Mouse (Mus musculus) kidney, postnatal 4 days (tissue): ENCODE results near the gene Pcsk6.
A peak's percentile ranks its signal among the peaks of the same experiment; 100 is the strongest.
"Not testable (repeated sequence)": the region's sequence is repeated elsewhere in the genome, so short reads cannot be mapped to it uniquely, and the experiment has no call there.

ENCODE experiments used
- DNase-seq, 2 experiments: peaks; one replicate each; pipeline ENCODE4 v3.0.0; 2021; ENCODE audit warnings: mixed read lengths in 2 of 2

Pcsk6 gene

DNA sequence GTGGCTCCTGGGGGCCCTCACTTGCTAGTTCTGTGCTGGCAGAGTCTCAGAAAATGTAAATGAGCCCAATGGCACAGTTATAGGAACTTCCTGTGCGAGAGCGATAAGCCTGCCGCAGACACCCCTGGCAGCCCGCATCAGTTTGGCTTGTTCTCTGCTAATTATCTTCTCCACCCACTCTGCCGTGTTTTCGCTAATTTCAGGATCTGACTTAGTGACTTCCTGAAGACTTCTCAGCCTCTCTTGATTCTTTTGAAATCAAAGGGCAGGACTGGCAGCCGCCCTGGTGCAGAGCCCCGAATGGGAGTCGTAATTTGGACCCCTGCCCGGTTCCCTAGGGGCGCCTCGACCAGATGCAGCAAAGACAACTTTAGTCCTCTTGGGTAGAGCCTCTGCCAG is 19.8 kb downstream of the Pcsk6 start:
- peak; percentile 31 to 39 for DNase-seq

DNA sequence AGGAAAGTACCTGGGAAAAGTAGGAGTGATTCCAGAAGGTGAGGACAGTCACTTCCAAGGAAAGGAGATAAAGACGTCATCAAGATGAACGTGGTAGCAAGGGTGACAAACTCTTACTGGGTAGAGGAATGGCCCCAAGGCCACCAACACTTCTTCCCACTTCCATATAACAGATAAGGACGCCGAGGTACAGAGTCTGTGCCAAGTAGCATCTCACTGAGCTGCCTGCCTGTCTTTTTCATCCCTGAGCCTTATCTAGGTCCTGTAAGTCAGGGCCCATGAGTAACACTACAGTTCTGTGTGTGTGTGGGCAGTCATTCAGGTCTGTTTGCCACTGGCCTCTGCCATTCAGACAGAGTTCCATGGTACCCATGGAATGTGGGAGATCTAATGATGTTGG is 23.4 kb downstream of the Pcsk6 start:
- no peak for DNase-seq

DNA sequence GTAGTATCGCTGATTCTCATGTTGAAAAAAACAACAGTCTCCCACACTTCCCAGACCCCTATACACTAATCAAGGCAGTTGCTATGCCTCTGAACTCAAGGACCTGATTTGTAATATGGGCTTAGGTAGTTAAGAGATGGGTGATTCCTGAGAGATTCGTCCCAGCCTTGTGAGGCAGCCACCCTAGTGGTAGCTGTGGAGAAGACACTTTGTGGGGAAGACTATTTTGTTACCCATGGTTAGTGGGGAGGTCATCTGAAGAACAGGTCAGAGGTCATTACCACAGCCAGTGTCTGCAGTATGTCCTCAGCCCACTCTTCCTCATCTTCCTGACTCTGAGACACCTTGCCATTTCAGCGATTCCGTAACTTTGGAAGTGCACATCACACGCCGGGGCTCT is 24.3 kb downstream of the Pcsk6 start:
- no peak for DNase-seq

DNA sequence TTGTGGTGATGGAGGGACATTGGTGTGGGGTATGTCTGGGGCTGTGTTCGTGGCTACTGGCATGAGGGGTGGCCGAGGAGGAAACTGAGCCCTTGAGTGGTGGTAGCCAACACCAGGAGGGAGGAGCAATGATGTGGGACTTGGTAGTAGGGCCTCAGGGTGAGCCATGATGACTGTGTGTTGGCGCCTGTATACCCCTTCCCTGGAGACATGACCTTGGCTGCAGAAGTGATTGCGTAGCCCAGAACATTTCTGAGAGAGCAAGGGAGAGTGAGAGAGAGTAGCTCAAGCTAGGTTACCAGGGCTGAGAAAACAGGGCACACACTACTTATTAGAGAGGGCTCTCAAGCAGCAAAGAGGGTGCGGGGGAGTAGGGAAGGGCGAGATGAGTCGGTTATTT is 30.3 kb downstream of the Pcsk6 start:
- peak; percentile 20 to 43 for DNase-seq

DNA sequence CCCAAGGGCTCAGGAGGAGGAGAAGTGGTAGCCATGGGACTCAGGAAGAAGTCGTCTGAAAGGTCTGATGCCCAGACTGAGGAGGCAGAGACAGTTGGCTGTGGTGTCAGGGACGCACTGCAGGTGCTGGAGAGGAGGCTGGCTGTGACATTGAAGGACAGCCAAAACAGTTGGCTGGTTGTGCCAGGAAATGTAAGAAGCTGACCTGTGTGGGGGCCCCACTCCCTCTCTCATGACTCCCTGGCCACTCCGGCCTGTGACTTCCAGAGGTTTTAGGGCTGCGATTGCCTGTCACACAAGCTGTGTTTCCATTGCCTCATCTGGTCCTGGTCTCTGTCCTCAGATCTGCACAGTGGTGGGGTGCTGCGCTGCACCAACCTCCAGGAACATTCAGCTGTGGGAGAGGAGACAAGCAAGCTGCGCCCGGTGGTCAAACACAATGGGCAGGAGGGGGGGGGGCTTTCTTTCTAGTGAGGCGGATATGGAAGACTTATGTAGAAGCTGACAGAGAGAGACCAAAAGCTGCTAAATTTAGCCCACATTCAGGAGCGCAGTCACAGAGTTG is 30.8 kb downstream of the Pcsk6 start:
- DNase-seq = peak; percentile 16 to 34

DNA sequence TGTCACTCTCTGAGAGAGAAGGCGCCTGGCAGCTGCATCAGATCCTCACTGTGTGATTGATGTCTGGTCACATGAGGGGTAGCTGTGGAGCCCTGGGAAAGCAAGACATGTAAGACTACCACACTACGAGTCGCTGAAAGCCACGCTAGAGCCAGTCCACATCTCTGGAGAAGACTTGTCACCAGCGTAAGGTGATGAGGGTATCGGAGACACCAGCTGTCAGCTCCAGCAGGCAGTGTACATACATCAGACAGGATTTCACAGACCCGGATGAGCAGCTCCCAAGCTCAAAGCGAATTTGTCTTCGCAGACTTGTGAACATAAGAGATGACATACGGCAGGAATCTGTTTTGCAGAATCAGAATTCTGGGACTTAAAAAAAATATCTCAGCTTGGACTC is 32.0 kb downstream of the Pcsk6 start:
- DNase-seq = no peak

DNA sequence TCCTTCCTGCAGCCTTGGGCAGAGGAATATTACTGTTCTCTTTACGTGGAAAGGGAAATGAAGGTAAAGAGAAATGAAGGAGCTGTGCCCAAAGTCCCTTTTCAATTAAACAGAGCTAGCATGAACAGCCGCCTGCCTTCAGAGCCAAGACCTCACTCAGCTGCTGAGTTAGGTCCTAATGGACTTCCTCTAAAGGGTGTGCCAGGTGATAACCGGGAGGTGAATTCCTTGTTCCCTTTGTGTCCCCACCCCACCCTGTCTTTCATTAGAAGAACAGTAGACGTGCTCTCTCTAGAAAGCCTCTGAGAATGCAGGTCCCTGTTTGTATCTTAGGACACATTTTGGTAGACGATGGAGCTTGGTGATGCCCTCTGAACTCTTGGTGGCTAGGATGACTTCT is 33.7 kb downstream of the Pcsk6 start:
- no peak for DNase-seq

DNA sequence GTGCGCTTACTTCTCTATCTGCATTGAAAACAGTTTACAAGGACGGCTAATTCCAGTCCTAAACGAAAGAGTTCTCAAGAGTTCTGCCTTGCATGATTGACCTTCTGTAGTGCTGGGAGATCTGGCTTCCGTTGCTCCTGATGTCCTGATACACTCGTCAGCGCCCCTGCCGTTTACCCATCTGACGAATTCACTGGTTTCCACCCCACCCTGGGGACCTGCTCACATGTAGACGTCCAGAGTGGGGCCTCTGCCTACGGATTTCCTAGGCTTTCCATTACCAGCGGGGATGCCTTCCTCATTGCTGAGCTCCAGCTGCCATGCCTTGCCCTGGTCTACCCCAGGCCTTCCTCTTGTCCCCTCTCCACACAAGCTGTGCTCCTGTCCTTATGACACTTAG is 39.7 kb downstream of the Pcsk6 start:
- no peak for DNase-seq

DNA sequence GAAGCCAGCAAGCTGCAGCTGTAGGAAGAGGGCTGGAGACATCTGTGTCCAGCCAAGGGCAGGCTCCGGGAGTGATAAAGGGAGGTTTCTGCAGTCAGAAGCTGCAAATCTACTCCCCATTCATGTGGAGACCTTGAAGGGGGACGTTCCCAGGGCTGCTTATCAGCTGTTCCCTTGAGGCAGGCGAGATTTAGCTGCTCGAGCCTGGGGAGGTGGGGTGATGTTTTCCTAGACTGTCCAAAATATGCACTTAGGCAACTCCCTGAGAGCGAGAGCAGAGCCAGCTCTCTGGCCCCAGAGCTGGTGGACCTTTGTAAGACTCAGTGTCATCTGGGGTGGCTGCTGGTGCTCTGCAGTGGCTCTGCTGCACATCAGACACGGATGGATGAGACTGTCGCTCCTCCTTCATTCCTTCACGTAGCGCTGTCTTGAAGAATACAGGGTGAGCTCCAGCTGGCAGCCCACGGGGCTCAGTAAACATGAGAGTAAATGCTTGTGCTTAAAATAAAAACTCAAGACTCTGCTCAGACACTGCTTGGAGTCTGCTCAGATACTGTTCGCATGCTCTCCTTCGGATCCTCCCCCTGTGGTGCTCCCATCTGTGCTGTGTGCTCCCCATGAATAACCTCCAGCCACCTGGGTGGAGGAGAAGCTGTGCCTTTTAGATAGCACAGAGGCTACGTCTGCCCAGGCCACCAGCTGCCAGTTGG is 41.1 kb downstream of the Pcsk6 start:
- DNase-seq = peak; percentile 68 to 77

DNA sequence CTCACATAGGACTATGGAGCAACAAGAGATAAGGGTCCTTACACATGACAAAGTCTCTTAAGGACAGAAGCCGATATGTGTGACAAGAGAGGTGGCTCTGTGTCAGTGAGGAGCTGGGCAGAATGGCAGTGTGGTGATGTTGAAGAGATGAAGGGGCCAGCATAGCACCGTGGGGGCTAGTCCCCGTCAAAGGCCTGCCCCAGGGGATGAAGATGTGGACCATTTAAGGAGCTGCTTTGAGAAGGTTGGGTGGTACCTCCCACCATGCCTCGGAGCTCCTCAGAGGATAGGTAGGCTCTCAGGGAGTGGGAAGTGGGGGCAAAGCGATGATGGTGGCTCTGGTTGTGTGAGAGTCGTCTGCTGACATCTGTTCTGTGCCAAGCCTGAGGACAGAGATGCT is 41.9 kb downstream of the Pcsk6 start:
- DNase-seq = no peak

DNA sequence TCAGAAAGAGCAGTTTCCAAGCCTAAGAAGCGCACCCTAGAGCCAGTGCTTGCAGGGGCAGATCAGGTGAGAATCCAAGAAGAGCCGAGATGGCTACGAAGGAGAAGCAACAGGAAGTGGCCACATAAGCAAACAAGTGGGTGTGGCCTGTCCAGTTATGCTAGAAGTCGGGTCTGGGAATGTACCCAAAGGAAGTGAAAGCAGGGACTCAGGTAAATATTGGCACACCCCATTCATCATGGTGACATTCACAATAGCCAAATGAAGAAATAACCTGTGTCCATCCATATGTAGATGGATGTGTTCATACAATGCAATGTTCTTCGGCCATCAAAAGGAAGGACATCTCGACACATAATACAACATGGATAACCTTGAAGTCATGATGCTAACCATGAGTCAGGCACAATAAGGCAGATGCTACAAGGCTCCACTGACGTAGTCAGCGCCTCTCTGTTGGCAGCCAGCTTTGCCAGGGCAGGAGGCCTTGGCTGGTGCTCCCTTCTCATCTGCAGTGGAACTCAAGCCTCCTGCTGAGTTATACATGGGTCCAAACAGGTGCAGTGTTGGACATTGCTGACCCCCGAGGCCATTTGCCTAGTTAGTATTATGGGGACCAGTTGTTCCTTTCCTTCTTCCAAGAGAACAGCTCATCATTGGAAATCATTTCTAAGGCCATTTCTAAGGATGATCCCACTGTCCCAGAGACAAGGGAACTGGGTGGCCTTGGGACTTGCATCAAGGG is 45.2 kb downstream of the Pcsk6 start:
- DNase-seq = no peak

DNA sequence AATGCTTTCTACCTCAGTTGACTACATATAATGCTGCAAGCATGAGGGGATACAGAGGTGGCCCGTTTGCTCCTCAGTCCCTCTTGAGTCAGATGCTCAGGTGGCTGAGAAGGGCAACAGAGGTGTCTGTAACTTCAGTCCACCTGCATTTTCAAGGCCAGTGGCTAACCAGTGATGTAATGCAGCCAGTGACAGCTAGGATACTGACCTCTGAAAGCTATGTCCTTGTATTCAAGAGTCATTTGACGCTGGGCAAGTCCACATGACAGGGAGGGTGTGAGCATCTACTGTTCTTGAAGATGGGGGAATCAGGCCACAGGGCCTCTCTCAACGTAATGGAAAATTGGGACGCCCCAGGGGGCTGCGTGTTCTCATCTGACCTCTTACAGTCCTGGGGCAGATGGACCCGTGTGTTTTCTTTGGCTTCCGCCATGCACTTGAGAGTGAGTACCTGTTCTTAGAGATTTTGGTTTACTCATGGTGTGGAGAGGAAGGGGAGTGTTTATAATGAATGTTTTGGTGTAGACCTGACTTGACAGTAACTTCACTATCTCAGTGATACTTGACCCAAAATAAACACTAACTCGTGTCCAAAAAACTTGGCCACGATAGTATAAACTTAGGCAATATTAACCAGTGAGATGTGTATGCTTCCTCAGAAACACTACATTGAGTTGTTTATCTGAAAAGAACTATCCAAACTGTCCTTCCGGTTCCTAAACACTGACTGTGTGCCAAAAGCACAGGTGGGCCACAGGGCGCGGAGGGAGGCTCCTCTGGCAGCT is 48.0 kb downstream of the Pcsk6 start:
- DNase-seq = no peak

DNA sequence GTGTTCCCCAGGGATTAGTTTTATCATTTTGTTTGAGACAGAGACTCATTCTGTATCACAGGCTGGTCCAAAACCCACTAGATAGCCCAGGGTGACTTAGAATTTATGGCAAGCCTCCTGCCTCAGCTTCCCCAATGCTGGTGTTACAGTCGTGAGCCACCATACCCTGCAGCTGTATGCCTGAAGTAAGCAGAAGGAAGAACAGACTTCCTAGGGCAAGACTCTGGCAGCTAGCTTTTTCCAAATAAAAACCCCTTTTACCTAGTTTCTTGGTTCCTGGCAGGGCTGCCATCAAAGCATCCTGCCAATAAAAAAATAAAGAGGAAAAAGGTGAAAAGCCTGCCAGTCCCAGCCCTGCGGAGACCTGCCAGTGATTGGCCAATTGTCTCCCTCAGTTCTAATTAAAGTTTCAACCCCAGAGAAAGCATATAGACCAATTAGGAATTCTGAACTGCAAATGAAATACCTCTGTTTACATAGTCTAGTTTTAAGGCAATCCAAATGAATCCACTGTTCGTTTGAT is 51.6 kb downstream of the Pcsk6 start:
- no peak for DNase-seq

DNA sequence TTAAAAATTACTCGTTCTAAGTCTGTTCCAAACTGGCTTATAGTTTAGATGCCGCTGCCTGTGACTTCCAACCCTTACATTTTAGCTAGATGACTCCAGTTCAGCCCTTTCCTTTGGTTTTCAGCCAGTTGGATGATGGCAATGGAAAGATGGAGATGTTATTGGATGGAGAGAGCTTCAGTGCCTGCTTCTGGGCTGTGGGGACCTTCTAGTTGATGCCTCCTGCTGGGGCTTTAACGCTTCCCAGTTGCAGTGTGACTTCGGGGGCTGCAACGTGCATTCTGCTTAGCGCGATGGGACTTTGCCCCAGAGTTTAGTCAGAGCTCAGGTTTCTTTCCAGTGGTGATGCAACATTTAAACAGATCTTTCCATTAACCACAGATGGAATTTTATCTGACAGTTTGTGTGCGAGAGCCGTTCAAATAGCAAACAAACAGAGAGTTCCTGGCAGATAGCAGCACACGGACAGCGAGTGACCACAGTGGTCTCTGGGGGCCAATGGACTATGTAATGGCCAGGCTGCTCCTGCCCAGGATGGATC is 53.3 kb downstream of the Pcsk6 start:
- DNase-seq = no peak

DNA sequence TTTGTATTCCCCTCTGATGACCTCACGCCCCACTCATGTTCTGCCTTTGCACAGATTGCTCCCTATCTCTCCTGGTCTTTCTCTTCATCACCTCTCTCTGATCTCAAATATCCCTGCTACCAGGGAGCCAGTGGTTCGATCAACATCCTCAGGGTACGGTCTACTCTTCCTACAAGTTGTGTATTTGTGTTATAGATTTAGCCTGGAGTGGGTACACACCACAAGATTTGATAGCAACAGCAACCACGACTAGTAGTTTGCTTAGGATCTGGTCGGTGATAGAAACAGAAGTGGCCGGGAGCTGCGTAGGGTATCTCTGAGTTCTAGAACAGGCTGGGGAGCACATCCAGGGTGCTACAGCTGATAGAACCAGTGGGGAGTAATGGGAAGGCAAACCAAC is 54.3 kb downstream of the Pcsk6 start:
- DNase-seq = no peak

DNA sequence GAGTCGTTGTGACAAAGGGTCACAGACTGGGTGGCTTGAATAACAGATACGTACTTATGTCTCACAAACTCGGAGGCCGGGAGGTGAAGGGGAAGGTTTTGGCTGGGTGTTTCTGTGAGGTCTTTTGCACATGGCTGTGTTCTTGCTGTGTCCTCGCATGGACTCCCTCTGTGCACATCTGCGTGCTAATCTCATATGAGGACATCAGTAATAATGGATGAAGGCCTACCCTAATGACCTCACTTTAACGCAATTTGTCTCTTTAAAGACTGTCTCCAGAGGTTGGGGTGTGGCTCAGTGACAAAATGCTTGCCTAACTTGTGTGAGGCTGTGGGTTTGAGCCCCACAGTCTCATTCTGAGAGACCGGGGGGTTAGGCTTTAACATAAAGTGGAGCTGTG is 55.0 kb downstream of the Pcsk6 start:
- no peak for DNase-seq

DNA sequence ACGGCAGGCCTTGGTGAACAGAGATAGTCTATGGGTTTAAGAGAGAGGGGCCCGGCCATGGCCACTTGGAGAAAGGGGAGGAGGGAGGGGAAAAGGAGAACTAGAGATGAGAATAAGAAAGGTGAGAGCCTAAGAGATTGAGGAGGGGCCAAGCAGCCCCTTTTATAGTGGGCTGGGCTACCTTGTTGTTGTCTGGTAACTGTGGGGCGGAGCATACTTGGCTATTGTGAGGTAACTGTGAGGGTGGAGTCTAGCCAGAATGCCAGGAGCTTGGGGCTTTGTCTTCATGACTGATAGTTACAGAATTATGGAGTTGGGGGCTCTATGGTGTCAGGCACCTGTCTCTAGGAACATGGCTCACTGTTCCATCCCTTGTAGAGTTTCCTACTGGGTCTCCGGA is 56.9 kb downstream of the Pcsk6 start:
- DNase-seq = no peak

DNA sequence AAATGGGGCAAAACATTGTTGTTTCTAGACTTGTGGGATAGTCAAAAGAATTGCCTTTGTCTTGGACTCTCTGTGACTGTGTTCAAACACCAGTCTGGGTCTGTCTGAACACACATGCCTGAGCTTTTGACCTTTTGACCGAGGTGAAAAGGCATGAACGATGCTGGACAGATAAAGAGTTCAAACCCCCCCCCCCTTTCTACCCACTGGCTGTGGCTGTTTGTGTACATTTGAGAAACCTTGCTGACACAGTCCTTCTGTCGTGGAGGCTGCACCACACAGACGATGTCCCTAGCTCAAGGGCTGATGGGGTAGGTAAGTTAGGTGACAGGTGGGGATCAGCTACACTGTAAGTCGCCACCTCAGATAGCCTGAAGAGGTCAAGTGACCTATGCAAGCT is 67.9 kb downstream of the Pcsk6 start:
- no peak for DNase-seq

DNA sequence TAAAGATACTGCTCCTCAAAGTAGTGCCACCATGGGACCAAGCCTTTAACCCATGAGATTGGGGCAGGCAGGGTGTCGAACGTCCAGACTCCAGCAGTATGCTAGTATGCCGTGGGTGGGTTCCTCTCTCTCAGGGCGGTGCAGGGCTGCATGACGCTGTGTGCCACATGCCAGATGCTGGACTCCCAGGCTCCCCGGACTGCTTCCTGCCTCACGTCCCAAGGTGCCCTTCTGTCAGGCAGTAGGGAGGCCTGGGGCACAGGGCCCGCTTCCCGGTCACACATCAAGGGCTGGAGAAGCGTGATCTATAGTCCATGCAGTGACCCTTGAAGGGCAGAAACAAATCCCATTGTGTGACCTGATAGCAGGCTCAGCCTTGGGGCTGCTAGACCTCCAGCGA is 68.9 kb downstream of the Pcsk6 start:
- peak; percentile 53 to 59 for DNase-seq

DNA sequence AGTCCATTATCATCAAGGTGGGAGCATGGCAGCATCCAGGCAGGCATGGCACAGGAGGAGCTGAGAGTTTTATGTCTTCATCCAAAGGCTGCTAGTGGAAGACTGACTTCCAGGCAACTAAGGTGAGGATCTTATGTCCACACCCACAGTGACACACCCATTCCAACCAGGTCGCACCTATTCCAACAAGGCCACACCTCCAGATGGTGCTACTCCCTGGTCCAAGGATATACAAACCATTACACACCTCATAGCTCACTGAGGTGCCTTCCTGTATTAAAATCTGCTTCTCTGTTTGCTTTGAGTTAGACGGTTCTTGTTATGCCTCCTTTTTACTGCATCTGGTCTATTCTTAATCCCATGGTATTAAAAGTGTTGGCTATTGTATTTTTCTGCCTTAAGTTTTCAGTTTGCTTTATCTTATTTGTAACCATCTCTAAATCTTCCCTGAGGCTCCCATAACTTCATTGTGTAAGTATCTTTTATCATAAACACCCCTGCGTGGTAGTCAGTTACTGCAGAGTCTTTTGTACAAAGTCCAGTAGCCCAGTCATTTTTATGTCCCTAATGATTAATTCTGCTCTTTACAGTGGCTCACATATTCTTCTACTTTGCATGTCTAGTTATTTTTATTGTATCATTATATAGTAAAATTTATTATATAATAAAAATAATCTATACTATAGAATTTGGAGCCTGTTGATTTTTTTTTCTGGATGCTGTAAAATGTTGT is 72.9 kb downstream of the Pcsk6 start:
- not testable (repeated sequence) for DNase-seq

DNA sequence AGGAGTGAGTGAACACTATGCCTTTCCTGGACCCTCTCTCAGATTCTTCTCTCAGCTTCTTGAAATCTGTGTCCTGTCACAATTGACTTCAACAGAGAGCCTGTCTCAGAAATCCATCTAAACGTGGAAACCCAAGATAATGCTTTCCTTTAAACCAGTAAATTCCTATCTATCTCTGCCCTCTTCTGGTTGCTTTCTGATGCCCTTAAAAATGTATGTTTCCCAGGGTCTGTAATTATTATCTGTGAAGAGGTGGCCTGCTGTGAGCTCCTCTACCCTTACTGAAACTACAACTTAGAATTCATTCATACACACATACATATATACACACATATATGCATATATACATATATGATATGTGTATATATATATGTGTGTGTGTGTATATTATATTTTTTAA is 73.7 kb downstream of the Pcsk6 start:
- DNase-seq = no peak

DNA sequence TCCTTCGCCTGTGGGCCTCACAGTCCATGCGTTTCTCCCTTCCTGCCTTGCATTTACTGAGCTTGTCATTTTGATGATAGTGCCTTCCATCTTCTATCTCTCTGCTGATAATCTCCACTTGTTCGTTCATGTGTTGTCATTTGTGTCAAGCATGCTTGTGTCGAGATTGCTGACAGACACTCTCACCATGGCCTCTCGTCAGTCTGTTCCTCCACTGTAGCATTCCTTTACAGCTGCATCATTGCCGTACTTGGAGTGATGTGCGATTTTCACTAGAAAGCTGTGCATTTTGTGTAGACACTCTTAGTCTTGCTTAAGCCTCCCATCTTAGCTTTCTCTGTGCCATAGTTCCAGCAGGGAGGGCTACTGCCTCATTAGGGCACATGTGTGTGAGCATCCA is 79.5 kb downstream of the Pcsk6 start:
- DNase-seq = no peak
